Mouse (Mus musculus) forebrain, embryonic 14.5 days (tissue): ENCODE results near the gene Tbc1d30. TPM values are rescaled to one million over a fixed set of nuclear protein-coding genes. Genes with fewer than 3 reads are reported as not detected.

Experiments
- ATAC-seq: fragments of 200-750 bp; cut with Nextera tagmentation; 2 replicates; pipeline ENCODE4 v1.8.0; 2017; ENCODE audit warnings: mild to moderate bottlenecking, moderate library complexity
- DNase-seq: peaks from one replicate; pipeline ENCODE4 v3.0.0-alpha.2; 2015; ENCODE audit warnings: low spot score
- H3K27ac ChIP-seq: fragments of 300-500 bp; sonication (generic); 2 replicates; pipeline ENCODE4 v1.5.1; 2014; ENCODE audit warnings: low read depth, mild to moderate bottlenecking, control low read depth, low read length, moderate library complexity
- H3K27me3 ChIP-seq: fragments of 300-500 bp; sonication (generic); replicated peaks from 2 replicates; pipeline ENCODE4 v1.6.1; 2014; ENCODE audit warnings: low read length, control low read depth, mixed read lengths; ENCODE audit not compliant: control insufficient read depth, insufficient read depth
- H3K36me3 ChIP-seq: fragments of 300-500 bp; sonication (generic); 2 replicates; pipeline ENCODE4 v1.6.1; 2014; ENCODE audit warnings: low read length, control low read depth; ENCODE audit not compliant: control insufficient read depth, insufficient read depth
- H3K4me1 ChIP-seq: fragments of 300-500 bp; sonication (generic); 2 replicates; pipeline ENCODE4 v1.6.1; 2014; ENCODE audit warnings: antibody characterized with exemption, low read length, control low read depth; ENCODE audit not compliant: control insufficient read depth, insufficient read depth
- H3K4me2 ChIP-seq: fragments of 300-500 bp; sonication (generic); 2 replicates; pipeline ENCODE4 v1.6.1; 2014; ENCODE audit warnings: mild to moderate bottlenecking, control low read depth, low read length
- H3K4me3 ChIP-seq: fragments of 300-500 bp; sonication (generic); 2 replicates; pipeline ENCODE4 v1.5.1; 2014; ENCODE audit warnings: low read depth, low read length, control low read depth
- H3K9ac ChIP-seq: fragments of 300-500 bp; sonication (generic); 2 replicates; pipeline ENCODE4 v1.6.1; 2014; ENCODE audit warnings: mild to moderate bottlenecking, low read length, control low read depth, moderate library complexity
- H3K9me3 ChIP-seq: fragments of 300-500 bp; sonication (generic); replicated peaks from 2 replicates; pipeline ENCODE4 v1.6.1; 2016; ENCODE audit warnings: low read length, control low read depth, mixed read lengths; ENCODE audit not compliant: control insufficient read depth
- WGBS: fragments of 180-500 bp; shearing (Covaris S2); extraction: QIAGEN DNeasy Blood & Tissue Kit; methylation state at CpG from one replicate; pipeline ENCODE4 v1.1.7; 2014; 5-methylcytosine and 5-hydroxymethylcytosine counted together
- polyA plus RNA-seq: library from polyadenylated mRNA; unstranded; fragments of >200 nt; fragmentation: Nextera tagmentation; extraction: Ambion mirVana; gene quantifications from 2 replicates; pipeline ENCODE4 v1.2.1, GENCODE M21; 2014

Gene Tbc1d30
- polyA plus RNA-seq, 1 experiment from 2014 or later: 9.3 TPM

DNA sequence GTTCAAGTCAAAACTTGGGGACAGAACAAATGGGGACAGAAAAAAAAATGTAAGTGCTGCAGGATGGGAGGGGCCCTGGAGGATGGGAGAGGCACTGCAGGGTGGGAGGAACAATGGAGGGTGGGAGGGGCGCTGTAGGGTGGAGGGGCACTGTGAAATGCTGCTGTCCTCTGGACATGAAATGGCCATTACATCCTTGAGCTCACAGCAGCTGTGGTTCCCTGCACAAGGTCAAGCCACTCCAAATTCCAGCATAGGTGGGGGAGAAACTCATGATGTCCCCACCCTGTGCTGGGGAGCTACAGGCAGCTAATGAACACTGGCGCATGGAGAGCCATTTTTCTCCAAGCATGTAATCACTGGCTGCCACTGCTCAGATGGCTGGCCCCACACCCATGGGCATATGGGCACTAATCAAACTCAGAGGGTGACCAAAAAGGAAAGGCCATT, 74.0 kb downstream of the Tbc1d30 start:
- ATAC-seq (no peak), DNase-seq (no peak)
- H3K4me1 ChIP-seq: no peaks in the 10 kb centered on the region; the same call in 1 of the 2 replicates
- WGBS: 74% methylated on average over 2 of the region's 2 CpGs
- no peak overlapping the region for H3K9ac ChIP-seq
- H3K36me3 ChIP-seq: peaks cover 11% of the 10 kb centered on the region
- no peaks in the 10 kb centered on the region for H3K27me3 ChIP-seq
- H3K9me3 ChIP-seq: no peaks in the 10 kb centered on the region
- H3K4me3 ChIP-seq: no peak overlapping the region
- no peak overlapping the region for H3K27ac ChIP-seq
- H3K4me2 ChIP-seq: no peak overlapping the region

DNA sequence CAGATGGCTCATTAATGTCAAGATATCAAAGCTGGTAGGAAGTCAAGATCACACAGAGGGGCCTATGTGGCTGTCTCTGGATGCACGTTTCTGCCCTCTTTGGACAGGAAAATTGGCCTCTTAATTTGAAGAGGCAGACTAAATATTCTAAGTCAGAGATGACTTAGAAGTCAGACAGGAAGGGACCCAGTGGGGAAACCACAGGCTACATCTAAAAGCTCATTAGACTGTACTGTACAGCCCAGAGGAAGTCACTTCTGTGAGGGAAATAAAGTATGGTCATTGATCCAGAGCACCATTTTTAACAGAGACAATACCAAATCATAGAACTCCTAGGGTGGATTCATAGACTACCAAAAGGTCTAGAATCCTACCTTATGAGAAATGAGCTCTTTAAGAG, 76.1 kb downstream of the Tbc1d30 start:
- no peak overlapping the region for H3K4me3 ChIP-seq
- DNase-seq (no peak), ATAC-seq (no peak)
- H3K27me3 ChIP-seq: no peaks in the 10 kb centered on the region
- no peak overlapping the region for H3K4me2 ChIP-seq
- H3K27ac ChIP-seq: no peak overlapping the region
- no peaks in the 10 kb centered on the region; the same call in 1 of the 2 replicates for H3K4me1 ChIP-seq
- H3K36me3 ChIP-seq: peaks cover 16% of the 10 kb centered on the region
- no peaks in the 10 kb centered on the region for H3K9me3 ChIP-seq
- WGBS: 86% methylated on average over 1 of the region's 1 CpGs
- H3K9ac ChIP-seq: no peak overlapping the region

DNA sequence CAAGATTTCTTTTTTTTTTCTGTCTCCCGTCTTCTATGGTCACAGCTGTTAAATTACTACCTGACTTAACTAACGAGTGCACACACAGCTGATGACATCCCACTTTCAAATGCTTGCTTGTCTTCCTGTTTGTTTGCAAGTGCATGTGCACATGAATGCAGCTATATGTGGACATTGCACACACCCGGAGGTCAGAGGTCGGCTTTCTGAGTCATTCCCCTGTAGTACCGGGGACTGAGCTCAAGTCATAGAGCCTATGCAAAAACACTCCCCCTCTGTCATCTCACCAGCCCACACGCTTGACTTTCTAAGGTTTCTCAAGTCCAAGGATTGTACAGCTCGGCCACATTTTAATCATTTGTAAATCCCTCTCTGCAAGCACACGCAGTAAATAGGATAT, 80.1 kb downstream of the Tbc1d30 start:
- peaks cover 22% of the 10 kb centered on the region for H3K36me3 ChIP-seq
- no peak overlapping the region for H3K27ac ChIP-seq
- no peaks in the 10 kb centered on the region for H3K9me3 ChIP-seq
- no peak for ATAC-seq
- H3K9ac ChIP-seq: no peak overlapping the region
- no peaks in the 10 kb centered on the region for H3K27me3 ChIP-seq
- no peaks in the 10 kb centered on the region; the same call in 1 of the 2 replicates for H3K4me1 ChIP-seq
- no peak for DNase-seq
- no peak overlapping the region for H3K4me2 ChIP-seq
- H3K4me3 ChIP-seq: no peak overlapping the region
- 85% methylated on average over 8 of the region's 8 CpGs for WGBS

DNA sequence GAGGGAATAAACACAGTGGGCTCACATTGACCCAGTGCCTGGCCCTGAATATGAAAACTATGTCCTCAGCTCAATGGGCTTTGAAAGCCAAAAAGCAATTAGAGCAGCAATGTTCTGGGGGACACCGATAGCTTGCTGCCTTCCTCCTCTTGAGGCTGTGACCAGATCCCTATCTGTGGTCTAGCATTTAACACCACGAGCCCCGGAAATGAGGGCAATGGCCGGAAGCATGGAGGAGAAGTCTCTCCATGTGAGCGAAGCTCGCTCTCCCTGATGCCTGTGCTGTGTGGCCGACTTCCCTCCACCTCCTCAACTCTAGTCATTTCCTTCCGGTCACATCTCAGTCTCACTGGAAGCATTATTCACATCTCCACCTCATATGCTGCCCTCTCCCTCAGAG, 82.3 kb downstream of the Tbc1d30 start:
- no peaks in the 10 kb centered on the region; the same call in 1 of the 2 replicates for H3K4me1 ChIP-seq
- no peak overlapping the region for H3K9ac ChIP-seq
- no peak overlapping the region for H3K4me2 ChIP-seq
- DNase-seq: no peak
- H3K27me3 ChIP-seq: no peaks in the 10 kb centered on the region
- no peak for ATAC-seq
- H3K4me3 ChIP-seq: no peak overlapping the region
- H3K27ac ChIP-seq: no peak overlapping the region
- H3K9me3 ChIP-seq: no peaks in the 10 kb centered on the region
- peaks cover 18% of the 10 kb centered on the region for H3K36me3 ChIP-seq
- WGBS: 91% methylated on average over 8 of the region's 8 CpGs

DNA sequence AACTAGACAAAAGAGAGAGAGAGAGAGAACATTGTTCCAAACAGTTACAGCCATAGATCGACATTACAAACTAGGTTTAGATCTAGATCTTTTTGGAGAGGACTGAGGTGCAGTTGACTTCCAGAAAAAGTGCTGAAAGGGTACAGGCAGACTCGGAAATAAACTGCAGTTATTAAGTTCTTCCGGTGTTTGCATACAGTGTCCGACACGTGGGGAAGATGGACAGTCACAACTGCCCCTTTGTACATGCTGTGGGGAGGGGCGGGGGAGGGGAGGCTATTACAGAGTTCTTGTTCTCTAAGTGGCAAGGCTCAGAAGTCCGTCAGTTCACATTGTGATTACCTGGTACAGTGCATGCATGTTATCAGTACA, 86.9 kb downstream of the Tbc1d30 start:
- H3K27ac ChIP-seq: no peak overlapping the region
- 77% methylated on average over 7 of the region's 7 CpGs for WGBS
- H3K9ac ChIP-seq: no peak overlapping the region
- no peaks in the 10 kb centered on the region for H3K9me3 ChIP-seq
- ATAC-seq: no peak
- peaks cover 12% of the 10 kb centered on the region for H3K36me3 ChIP-seq
- H3K27me3 ChIP-seq: no peaks in the 10 kb centered on the region
- no peaks in the 10 kb centered on the region for H3K4me1 ChIP-seq
- H3K4me3 ChIP-seq: no peak overlapping the region
- DNase-seq: no peak
- no peak overlapping the region for H3K4me2 ChIP-seq

DNA sequence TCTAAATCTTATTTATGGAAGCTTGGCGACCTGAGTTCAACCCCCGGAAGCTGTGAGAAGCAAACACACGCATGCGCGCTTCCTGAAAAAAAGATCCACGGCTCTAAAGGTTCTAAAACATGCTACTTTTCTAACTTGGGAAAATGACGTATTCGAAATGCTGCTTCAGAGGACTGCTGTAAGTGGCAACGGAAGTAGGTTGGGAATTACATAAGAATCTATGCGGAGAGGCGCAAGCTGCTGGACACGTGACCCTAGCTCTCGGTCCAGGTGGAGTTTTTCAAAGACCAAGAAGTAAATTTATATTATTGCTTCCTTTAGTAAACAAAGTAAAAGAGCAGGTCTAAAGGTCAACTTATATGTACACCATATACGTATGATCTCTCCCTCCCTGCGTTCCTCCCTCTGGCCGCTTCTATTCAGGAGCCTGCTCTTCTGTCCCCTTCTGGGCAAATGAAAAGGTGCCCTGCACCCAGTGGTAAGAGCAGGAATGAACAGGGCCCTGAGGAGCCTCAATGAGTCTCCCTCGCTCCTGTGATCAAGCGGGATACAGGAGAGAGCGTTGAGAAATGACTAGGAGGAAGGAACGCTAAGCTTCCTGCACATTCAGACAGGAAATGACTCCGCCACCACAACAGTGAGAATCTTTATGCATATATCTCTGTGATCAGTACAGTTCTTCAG, 87.4 kb downstream of the Tbc1d30 start:
- H3K4me2 ChIP-seq: no peak overlapping the region
- no peaks in the 10 kb centered on the region for H3K4me1 ChIP-seq
- DNase-seq: no peak
- H3K9me3 ChIP-seq: no peaks in the 10 kb centered on the region
- no peak for ATAC-seq
- WGBS: 93% methylated on average over 21 of the region's 21 CpGs
- peaks cover 12% of the 10 kb centered on the region for H3K36me3 ChIP-seq
- H3K27me3 ChIP-seq: no peaks in the 10 kb centered on the region
- H3K4me3 ChIP-seq: no peak overlapping the region
- no peak overlapping the region for H3K27ac ChIP-seq
- H3K9ac ChIP-seq: no peak overlapping the region

DNA sequence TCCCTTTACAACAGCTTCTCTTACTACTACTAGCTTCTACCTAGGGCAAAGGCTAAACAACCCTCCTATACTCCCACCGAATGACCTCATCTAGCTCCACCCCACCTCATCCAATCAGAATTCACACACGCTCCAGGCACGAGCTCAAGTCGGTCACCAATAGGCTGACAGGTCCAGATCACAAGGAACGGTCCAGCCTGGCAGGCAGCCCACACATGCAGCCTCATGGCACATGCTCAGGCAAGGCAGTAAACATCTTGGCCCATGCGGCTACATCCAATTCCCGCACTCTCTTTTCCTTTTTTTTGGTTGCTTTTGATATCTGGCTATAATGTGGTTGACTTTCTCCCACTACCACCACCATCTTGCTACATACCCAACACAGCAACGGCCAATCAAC, 88.9 kb downstream of the Tbc1d30 start:
- H3K9me3 ChIP-seq: no peaks in the 10 kb centered on the region
- H3K4me3 ChIP-seq: no peak overlapping the region
- H3K4me1 ChIP-seq: no peaks in the 10 kb centered on the region
- no peaks in the 10 kb centered on the region for H3K27me3 ChIP-seq
- DNase-seq (no peak), ATAC-seq (no peak)
- no peak overlapping the region for H3K9ac ChIP-seq
- no peak overlapping the region for H3K27ac ChIP-seq
- H3K4me2 ChIP-seq: no peak overlapping the region
- WGBS: 95% methylated on average over 8 of the region's 8 CpGs
- H3K36me3 ChIP-seq: peaks cover 12% of the 10 kb centered on the region

DNA sequence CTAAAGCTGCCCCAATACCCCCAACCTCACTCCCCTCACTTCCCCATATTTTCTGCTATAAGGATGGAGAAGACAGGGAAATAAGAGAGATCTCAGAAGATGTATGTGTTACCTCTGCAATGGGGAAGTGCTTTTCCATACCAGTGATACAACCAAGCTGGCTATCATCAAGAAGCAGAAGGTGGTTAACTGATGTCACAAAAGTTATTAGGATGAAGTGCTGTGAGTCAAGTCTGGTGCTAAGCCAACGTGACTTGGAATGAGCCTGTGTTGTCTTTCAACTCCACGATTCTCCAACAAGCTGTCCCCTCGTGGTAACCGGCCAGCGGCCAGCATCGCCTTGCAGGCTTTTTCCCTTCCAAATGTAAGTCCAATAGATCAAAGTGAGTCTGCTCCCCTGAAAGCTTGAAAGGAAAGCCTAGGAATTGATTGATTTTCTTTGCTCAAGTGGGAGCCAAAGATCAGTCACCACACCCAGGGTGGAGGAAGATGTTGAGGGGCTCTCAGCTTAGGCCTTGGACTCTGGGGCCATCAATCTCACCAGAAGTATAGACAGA, 90.0 kb downstream of the Tbc1d30 start:
- Histone ChIP-seq H3K4me1 (no peaks in the 10 kb centered on the region), H3K27ac (no peak overlapping the region), H3K36me3 (0 out of 2 replicates have a peak, but pooled peaks cover 6% of the 10 kb centered on the region), H3K9me3 (no peaks in the 10 kb centered on the region), H3K27me3 (no peaks in the 10 kb centered on the region), H3K4me3 (no peak overlapping the region), H3K9ac (no peak overlapping the region), H3K4me2 (no peak overlapping the region)
- ATAC-seq: no peak
- WGBS: 96% methylated on average over 6 of the region's 6 CpGs
- no peak for DNase-seq

DNA sequence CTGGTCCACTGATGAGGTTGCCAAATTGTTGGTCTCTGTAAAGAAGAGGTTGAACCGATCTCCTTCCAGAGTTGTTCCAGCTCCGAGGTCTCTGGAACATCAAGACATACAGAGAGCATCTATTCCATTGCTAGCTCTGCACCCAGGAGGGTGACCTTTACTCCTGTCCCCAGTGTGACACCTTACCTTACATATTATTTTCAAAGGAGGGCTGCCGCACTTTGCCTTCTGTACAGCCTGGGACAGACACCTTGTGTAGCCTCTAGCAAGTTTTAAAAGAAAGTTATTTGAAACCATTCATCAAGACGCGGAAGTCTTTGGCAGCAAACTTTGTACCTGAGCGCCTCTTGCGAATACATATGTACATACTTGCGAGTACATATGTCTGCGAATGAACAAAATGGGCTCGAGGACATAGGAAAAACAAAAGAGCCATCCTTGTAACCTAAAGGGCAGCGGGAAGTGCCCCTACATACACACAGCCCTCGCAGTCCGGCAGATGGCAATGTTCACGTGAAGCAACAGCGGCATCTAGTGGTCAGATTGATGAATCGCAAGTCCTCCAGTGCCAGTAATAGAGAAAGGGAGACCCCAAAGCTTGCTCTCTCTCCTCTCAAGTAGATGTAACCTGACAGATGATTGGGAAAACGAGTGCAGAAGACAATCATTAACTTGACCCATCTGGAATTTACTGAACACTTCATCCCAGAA, 94.8 kb downstream of the Tbc1d30 start:
- Histone ChIP-seq H3K4me3 (no peak overlapping the region), H3K27ac (no peak overlapping the region), H3K4me2 (no peak overlapping the region), H3K9me3 (no peaks in the 10 kb centered on the region), H3K36me3 (no peaks in the 10 kb centered on the region), H3K27me3 (no peaks in the 10 kb centered on the region), H3K4me1 (no peaks in the 10 kb centered on the region), H3K9ac (no peak overlapping the region)
- ATAC-seq (peak; percentile 71; the same call in 1 of the 2 replicates), DNase-seq (peak; percentile 83)
- 23% methylated on average over 17 of the region's 17 CpGs for WGBS
